Mouse (Mus musculus): ENCODE data around the gene Grap. TPM values are rescaled to one million over a fixed set of nuclear protein-coding genes. Genes with fewer than 3 reads are reported as not detected.

Gene Grap
- total RNA-seq, 2 experiments from 2014 or later = 5.1 to 6.7 TPM

DNA sequence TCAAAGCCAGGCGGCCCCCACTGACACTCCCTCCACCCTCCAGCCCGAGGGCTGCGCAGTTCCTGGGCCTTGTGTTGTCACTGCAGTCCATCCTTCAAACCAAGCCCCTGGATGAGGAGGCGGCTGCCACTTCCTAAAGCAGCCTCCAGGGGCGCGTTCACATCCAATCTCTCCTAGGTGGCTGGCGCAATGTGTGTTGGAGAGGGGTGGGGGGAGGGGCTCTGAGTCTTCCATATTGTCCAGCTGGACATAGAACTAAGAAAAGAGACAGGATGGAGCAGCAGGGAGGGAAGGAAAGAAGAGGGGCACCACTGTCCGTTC is 21.7 kb downstream of the Grap start:
- DNase-seq (ENCODE audit: low spot score in 2 of 2) = no peak
- intact Hi-C loops (cut with DNase I) = no loop called here

DNA sequence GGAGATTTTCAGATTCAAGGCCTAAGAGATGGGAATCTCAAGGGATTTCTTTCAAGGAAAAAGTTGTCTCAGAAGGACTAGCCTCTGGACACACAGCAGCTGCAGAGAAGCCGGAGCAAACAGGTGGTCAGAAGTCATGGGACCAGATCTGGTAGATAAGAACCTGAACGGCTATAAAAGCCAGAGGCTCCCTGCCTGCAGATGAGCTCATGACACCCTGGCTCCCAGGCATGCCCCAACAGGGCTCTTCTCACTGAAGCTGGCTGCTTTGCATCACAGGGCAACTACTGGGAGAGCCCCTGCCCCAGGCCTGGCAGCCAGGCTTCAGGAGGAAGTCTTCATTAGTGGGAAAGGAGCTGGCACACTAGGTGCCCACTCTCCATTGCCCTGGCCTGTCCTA is 22.3 kb downstream of the Grap start:
- no peak for DNase-seq (ENCODE audit: low spot score in 2 of 2)
- intact Hi-C loops (cut with DNase I) = no loop called here

DNA sequence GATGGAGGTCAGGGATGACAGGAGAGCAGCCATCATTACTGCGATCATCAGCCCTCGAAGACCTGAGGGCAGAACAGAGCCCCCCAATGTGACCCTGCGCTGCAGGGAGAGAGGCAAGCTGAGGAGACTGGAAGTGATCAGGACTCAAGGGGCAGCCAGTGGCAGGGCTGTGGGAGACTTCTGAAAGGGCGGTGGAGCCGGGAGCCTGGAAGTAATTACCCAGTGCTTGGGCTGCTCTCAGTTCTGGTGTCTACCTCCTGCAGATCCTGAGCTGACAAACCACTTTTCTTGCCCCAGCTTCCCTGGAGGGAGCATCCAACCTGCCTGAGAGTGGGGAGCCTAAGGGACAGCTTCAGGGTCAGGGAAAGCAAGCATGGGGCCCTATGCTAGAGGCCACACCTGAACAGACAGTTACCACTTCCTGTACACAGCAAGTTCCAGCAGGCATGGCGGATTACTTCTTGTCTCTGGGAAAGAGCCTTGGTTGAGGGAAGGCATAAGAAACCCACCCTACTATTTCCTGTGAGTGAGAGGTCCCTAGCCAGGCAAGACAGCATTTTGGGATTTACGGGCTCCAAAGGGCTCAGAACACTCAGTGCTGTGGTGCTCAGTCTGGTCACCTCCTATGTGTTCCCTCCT is 23.3 kb downstream of the Grap start:
- no peak for DNase-seq (ENCODE audit: low spot score in 2 of 2)
- intact Hi-C loops (cut with DNase I) = no loop called here

DNA sequence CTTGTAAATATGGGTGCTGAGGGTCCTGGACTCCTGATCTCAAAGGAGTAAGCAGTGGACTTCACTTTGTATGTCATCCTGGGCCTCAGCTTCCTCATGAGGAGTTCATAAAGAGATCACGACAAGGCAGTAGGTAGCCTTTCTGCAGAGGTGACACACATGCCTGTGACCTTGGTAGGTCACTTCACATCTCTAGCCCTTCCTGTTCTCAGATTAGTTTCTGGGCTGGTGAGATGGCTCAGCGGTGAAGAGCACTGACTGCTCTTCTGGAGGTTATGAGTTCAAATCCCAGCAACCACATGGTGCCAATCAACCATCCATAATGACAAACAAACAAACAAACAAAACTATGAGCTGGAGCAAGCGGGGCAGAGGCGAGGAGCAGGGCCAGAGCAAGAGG is 24.6 kb downstream of the Grap start:
- no peak for DNase-seq (ENCODE audit: low spot score in 2 of 2)
- intact Hi-C loops (cut with DNase I) = no loop called here

DNA sequence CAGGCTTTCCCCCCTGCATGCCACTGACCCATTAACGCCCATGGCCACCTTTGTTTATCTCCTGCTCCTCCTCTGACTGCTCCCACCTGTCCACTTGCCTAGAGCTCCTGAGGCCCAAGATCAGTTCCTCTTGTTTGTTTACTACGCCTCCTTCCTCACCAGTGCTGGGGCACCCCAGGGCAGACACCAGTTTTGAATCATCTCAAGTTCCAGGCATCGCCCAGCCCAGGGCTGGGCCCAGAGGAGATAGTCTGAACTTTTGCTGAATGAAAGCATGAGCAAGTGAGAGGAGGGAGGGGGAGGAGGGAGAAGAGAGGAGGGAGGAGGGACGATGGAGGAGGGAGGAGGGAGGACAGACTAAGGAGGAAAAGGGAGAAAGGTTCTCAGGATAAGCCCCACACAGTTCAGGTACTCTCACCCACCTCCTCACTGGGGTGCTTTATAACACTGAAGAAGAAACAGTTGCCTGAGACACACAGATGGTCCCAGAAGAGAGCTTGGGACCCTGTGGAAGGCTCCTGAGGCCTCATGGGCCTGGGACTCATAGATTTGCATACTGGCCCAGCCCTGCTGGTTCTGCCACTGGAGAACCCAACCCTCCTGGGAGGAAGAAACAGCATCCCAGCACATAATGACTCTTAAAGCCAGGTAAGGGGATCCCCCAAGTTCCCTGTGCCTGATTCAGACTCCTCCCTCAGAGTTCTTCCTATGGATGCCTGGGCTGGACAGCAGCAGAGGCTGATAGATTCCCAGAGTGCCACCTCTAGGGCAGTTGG is 26.2 kb downstream of the Grap start:
- intact Hi-C loops (cut with DNase I) = no loop called here
- DNase-seq (ENCODE audit: low spot score in 2 of 2) = no peak

DNA sequence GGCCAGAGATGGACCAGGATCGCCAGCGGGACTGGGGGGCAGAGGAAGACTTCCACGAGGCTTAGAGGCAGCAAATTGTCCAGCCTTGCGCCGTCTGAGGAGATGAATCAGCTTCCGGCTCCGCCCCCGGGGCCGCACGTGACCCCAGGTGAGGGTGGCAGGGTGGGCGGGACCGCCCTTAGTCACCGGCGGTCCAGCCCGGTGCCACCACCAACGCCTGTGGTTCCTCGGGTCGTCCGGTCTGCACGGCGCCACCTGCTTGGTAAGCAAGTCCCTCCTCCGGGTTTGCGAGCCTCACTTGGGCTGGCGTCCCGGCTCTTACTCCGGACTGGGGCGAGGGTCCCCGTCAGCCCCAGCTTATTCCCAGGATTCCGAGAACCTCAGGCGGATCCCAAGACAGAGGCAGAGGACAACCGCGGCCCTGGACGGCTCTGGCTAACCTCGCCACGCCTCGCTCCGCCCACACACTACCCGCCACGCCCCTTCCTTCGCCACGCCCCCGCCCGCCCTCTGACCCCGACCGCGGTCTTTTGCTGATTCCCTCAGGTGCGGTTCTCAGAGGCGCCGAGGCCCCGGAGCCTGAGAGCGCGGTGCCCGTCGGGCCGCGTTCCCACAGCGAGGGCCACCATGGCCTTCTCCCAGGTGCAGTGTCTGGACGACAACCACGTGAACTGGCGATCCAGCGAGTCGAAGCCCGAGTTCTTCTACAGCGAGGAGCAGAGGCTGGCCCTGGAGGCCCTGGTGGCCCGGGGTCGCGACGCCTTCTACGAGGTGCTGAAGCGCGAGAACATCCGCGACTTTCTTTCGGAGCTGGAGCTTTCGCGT is 31.1 kb downstream of the Grap start, which contains the start of gene Fam83g:
Gene Fam83g (plus strand): TSS at position 185 of the 825 bp plus-strand sequence.
- intact Hi-C loops (cut with DNase I) = no loop called here
- no peak for DNase-seq (ENCODE audit: low spot score in 2 of 2)

DNA sequence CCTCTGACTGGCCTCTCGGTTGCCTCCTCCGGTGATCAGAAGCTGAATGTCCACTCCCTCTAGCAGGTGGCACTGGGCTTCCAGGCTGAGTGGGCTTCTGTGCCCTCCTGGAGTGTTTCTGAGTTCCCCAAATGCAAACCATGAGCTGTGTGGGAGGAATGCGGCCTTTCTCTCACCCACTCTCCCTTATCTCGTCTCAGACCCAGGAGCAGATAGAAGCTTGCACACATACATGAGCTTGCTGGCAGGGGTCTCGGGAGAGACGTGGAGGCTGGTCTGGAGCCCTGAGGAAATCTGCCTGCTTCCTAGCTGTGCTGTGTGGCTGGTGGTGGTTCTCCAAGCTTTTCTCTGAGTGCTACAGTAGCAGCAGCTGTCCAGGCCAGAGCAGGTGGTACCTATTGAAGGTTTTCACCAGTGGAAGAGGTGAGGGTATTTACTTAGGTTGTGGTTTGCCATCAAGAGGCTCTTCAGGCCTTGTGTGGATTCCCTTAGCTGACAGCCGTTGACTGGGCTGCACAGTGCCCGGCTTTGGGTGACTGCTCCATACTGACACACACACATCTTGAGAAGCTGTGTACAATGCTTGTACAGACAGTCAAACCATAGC is 32.2 kb downstream of the Grap start:
- no peak for DNase-seq (ENCODE audit: low spot score in 2 of 2)
- intact Hi-C loops (cut with DNase I) = no loop called here

DNA sequence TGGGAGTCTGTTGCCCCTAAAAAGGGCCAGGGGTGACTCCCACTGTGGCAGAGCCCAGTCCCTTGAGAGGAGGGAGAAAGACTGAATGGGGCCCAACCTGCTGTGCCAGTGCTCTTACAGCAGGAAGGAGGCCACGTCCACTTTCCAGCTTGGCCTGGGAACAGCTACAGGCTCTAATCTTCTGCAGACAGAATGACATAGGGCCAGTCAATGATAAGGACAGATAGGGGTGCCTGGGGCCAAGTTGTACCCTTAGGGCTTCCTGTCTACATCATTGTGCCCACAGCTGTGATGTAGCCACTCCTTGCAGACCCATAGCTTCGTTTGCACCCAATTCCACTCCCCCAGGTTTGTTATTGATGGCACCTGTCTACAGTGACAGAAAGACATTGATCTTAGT is 33.1 kb downstream of the Grap start:
- no peak for DNase-seq (ENCODE audit: low spot score in 2 of 2)
- intact Hi-C loops (cut with DNase I) = no loop called here

DNA sequence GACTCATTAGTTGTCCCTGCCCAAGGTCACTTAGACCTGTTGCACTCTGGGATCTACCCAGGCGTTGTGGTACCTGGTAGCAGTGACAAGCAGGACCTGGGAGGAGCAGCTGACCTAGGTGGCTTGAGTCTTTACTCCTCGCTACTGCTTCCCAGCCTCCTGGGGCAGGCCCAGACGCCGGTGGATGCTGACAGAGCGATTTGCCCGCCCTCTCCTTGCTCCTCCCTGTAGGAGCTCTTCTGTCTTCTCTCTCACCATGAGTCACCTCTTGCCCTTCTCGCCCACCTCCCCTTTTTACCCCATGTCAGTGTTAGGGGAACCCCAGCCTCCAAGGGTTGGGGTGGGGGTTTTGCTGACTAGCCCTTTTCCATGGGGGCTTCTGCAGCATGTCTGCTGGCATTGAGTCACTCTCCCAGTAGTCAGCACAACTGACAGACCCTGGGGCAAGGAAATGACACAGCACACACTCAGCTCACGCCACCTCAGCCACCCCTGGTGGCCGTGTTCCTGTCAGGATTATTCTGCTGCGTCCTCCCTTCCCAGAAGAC is 33.9 kb downstream of the Grap start:
- intact Hi-C loops (cut with DNase I) = no loop called here
- no peak for DNase-seq (ENCODE audit: low spot score in 2 of 2)

DNA sequence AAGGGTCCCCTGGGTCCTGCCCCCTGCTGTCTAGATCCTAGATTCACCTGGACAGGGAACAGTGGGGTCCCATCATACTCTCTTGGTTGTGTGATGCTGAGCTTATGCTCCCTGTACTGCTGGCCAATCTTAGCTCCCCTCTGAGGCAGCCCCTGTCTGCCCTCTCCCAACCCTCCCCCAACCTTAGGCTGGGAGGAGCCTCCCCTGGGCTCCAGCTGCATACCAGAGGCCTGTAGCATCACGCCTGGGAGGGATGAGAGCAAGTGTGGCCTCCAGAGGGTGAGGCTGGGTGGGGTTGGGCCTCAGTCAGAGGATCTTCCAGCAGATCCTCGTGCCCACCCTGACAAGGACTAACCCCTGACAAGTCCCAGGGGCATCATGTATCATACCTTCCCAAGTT is 34.5 kb downstream of the Grap start:
- DNase-seq (ENCODE audit: low spot score in 2 of 2) = no peak
- intact Hi-C loops (cut with DNase I) = no loop called here

DNA sequence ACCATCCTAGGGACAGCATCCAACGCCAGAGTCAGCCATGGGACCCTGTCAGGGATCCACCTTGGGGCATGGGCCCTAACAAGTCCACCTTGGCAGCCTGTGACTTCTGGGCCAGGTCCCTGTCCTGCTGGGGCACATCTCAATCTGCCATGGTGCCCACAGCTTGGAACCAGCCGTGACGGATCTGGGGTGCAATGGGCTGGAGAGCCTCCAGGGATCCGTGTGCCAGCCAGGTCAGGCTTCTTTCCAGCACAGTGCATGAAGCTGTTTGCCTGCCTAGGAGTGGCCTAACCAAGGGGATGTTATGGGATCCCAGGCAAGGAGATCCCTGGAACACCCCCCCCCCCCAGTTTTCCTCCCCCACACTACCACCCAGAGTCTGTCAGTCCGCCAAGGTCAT is 39.9 kb downstream of the Grap start:
- intact Hi-C loops (cut with DNase I) = no loop called here
- DNase-seq (ENCODE audit: low spot score in 2 of 2) = no peak

DNA sequence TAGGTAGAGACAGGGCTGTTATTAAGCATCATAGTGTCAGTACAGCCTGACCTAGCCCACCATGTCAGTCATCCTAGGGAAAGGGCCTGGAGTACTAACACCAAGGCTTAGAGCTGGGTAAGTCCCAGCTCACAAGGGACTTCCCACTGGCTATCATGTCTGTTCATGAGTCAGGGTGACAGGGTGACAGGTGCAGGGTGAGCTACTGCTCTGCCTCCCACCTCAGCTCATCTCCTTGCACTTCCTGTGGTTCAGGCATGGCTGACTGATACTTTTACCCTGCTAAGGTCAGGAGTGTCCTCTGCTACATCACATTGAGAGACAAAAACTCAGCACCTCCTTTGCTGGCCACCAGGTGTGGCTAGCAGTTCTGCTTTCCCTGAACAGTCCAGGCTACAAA is 45.8 kb downstream of the Grap start:
- no peak for DNase-seq (ENCODE audit: low spot score in 2 of 2)

DNA sequence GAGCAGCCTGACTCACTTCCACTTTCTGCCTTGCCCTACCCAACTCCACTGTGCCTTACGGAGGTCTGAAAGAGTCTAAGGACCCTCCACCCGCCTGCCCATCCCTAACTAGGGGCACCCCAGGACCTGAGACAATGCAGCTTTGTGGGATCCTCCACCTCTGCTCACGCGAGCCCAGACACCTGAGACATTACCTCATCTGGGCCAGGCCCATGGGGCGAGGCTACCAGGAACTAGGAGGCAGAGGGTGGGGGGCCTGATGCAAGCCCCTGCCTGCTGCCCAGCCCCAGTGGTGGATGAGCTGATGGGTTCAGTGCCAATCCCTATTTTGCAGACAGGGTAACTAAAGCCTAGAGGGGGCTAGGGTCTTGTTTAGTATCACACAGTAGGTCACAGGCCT is 46.4 kb downstream of the Grap start:
- DNase-seq (ENCODE audit: low spot score in 2 of 2) = no peak
- intact Hi-C loops (cut with DNase I) = no loop called here

More for the DNA sequence above, 45.8 kb downstream of the Grap start:
- intact Hi-C loops (cut with DNase I) = no loop called here

DNA sequence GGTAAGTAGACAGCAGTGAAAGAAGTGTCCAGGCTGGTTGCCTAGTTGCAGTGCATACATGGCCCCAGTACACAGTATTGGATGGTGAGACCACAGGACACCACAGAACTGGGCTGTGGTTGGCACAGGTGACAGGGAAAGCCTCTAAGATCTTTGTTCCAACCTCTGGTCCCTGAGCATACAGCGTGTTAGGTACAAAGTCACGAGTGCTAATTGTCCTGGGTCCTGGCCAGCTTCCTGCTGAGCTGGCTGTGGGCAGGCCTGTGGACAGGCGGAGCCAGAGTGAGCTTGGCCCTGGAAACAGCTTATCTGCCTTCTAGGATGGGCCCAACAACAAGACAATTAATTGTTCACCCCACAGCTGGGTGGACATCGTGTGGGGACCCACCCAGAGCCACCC is 46.9 kb downstream of the Grap start:
- no peak for DNase-seq (ENCODE audit: low spot score in 2 of 2)
- intact Hi-C loops (cut with DNase I) = no loop called here

DNA sequence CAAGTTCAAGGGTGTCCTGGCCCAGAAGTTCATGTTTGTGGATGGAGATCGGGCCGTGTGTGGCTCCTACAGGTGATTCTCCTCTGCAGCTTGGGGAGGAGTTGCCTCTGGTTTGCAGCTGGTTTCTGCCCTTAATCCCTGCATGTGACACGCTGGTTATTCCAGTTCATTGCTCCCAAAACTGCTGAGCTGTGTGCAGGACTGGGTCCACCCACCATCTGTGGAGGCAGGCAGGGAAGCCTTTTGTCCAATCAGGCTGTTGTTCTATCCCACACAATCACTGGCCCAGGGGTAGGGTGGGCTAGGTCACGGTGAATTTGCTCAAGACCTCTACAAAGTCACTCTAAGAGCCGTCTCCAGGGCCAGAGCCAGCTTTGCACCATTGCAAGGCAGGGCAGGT is 48.6 kb downstream of the Grap start:
- intact Hi-C loops (cut with DNase I) = no loop called here

DNA sequence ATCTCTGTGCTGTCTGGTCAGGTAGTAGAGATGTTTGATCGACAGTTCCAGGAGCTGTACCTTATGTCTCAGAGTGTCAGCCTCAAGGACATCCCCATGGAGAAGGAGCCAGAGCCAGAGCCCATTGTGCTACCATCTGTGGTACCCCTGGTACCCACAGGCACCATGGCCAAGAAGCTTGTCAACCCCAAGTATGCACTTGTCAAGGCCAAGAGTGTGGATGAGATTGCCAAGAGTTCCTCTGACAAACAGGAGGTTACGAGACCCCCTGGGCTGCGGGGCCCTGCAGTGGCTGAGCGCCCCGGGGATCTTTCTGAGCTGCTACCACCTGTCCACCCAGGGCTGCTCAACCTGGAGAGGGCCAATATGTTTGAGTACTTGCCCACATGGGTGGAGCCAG is 49.4 kb downstream of the Grap start:
- intact Hi-C loops (cut with DNase I) = no loop called here
- no peak for DNase-seq (ENCODE audit: low spot score in 2 of 2)

More for the DNA sequence above, 48.6 kb downstream of the Grap start:
- DNase-seq (ENCODE audit: low spot score in 2 of 2) = no peak

DNA sequence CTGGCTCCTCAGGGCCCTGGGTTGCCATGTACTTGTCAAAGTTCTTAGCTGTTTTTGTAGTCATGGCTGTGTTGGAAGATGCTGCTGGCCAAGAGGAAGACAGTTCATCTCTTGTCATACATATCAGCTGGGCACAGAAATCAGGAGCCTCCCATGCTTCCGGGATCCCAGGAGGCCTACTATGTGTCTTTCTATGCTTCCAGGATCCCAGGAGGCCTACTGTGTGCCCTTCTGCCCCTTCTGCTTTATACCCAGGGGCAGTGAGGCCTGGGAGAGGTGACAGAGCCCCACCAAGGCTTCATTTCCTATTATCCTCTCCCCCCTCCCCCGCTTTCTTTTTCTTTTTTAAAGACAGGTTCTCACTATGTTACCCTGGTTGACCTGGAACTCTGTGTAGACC is 52.5 kb downstream of the Grap start:
- intact Hi-C loops (cut with DNase I) = no loop called here
- DNase-seq (ENCODE audit: low spot score in 2 of 2) = no peak

DNA sequence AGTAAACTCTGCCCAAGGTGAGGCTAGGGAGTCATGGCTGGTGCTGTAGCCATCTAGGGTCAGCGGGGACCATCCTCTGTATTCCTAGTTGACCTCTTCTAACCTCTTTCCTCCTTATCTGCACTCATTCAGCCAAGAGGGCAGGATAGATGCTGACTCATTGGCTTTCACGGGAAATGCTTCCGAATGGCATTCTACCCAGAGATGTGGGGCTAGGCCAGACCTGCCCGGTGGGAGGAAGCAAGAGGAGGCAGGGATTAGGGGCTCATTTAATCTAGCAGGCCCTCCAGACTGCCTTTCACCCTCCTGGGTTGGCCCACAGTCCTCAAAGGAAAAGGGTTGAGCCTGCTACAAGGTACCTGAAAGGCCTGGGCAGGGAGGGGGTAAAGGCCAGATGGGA is 53.2 kb downstream of the Grap start:
- intact Hi-C loops (cut with DNase I) = no loop called here
- DNase-seq (ENCODE audit: low spot score in 2 of 2) = no peak

DNA sequence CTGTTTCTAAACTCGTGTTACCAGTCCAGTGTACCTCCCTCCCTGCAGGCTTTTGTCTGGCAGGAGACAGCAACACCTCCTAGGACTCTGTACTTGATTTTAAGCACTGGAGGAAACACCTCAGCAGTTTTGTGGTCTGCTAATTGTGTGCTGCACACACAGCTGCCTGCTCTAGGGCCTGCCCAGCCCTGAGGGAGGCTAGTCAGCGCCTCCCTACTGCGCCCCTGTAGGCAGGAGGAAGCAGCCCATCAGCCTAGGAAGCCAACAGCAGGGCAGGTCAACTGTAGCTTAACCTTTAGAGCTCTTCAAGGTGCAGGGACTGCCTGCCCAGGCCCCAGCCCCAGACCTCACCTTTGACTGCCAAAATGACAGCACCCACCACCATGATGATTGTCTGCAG is 55.9 kb downstream of the Grap start:
- DNase-seq (ENCODE audit: low spot score in 2 of 2) = no peak
- intact Hi-C loops (cut with DNase I) = no loop called here
